Mouse (Mus musculus) heart, adult 2 months (tissue): ENCODE results near the gene Slc5a11.

ENCODE experiments used
- CTCF ChIP-seq: fragments of 200-600 bp; IDR thresholded peaks from 2 replicates; pipeline ENCODE4 v1.8.1; 2022; ENCODE audit warnings: antibody characterized with exemption, mild to moderate bottlenecking, moderate library complexity
- EP300 ChIP-seq: fragments of 200-500 bp; IDR thresholded peaks from 2 replicates; pipeline ENCODE4 v1.6.1; 2011; ENCODE audit warnings: low read depth, low read length, control low read depth; ENCODE audit not compliant: insufficient read depth
- POLR2A ChIP-seq: fragments of 200-500 bp; IDR thresholded peaks from 2 replicates; pipeline ENCODE4 v1.6.1; 2011; ENCODE audit warnings: mild to moderate bottlenecking, low read depth, low read length, control low read depth; ENCODE audit not compliant: insufficient read depth

- TF ChIP-seq POLR2A (no peak), CTCF (no peak), EP300 (no peak)
These were observed 19.9 kb upstream of the Slc5a11 start for GRCm38 (mm10) chr7:123194696-123195095.
